Mouse (Mus musculus) cerebellum, adult 8-10 months (tissue): ENCODE results near the gene Wdr13.
"Not testable (repeated sequence)": the region's sequence is repeated elsewhere in the genome, so short reads cannot be mapped to it uniquely, and the experiment has no call there.

Experiments used
- DNase-seq: peaks from one replicate; pipeline ENCODE4 v3.0.0; 2022

The Wdr13 gene

GRCm38 (mm10) chrX:8102213-8102668 lies 30.5 kb downstream of the Wdr13 start:
- no peak for DNase-seq

GRCm38 (mm10) chrX:8101017-8101416 lies 31.7 kb downstream of the Wdr13 start:
- no peak for DNase-seq

DNA sequence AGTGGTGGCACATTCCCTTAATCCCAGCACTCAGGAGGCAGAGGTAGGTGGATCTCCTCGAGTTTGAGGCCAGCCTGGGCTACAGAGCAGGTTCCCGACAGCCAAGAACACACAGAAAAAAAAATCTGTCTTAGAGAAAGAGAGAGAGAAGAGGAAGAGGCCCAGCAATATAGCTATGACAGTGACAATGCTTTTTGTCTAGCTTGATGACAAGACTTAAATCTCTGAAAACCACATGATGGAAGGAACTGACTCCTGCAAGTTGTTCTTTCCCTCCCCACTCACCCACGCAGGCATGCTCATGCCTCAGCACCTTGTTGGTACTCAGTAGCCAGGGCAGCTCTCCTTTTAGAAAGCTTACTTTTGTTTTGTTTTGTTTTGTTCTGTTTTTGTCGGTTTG lies 33.3 kb downstream of the Wdr13 start:
- DNase-seq, result no peak

GRCm38 (mm10) chrX:8096787-8097242 lies 35.9 kb downstream of the Wdr13 start:
- DNase-seq, result peak; percentile 94

- peak; percentile 91 for DNase-seq
Measured at GRCm38 (mm10) chrX:8096068-8096786, 36.5 kb downstream of the Wdr13 start.

GRCm38 (mm10) chrX:8095546-8095945 lies 37.1 kb downstream of the Wdr13 start:
- DNase-seq, result peak; percentile 21

DNA sequence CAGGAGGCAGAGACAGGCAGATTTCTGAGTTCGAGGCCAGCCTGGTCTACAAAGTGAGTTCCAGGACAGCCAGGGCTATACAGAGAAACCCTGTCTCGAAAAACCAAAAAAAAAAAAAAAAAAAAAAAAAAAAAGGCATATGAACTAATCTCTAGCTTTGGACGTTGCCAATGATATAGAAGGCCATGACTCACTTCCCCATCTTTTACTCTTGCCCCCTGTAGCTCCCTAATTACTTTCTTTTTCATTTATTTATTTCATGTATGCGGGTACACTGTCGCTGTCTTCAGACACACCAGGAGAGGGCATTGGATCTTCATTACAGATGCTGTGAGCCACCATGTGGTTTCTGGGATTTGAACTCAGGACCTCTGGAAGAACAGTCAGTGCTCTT lies 41.7 kb downstream of the Wdr13 start:
- not testable (repeated sequence) for DNase-seq

DNA sequence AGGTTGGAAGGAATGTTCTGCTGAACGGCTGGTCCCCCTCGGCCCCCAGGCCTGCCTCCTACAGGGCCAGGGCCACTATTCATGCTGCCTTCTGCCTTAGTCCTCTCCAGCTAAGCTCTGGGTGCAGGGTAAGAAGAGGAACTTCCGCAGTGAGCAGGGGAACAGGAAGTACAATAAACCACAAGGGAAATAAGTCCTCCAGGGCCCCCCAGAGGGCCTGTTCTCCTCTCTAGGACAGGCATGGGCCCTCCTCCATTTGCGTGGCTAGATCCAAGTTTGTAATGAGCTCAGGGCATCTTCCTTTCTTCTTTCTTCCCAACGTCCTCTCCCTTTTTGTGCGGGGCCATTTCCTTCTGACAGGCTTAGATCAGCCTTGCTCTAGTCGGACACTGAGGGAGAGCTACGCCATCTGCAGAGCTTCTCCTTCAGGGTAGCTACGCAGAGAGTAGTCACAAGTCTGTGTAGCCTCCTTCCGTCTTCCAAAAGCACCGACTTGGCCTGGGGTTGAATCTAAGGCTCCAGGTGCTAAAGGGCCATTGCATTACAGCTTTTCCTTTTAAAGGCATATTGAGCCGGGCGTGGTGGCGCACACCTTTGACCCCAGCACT lies 42.2 kb downstream of the Wdr13 start, which contains the start of gene Was:
Gene Was (minus strand): TSS at position 153 of the 608 bp plus-strand sequence.
- no peak for DNase-seq

GRCm38 (mm10) chrX:8089746-8090145 lies 42.9 kb downstream of the Wdr13 start:
- no peak for DNase-seq

- DNase-seq, result no peak
Measured at GRCm38 (mm10) chrX:8085611-8086010, 47.1 kb downstream of the Wdr13 start.

DNA sequence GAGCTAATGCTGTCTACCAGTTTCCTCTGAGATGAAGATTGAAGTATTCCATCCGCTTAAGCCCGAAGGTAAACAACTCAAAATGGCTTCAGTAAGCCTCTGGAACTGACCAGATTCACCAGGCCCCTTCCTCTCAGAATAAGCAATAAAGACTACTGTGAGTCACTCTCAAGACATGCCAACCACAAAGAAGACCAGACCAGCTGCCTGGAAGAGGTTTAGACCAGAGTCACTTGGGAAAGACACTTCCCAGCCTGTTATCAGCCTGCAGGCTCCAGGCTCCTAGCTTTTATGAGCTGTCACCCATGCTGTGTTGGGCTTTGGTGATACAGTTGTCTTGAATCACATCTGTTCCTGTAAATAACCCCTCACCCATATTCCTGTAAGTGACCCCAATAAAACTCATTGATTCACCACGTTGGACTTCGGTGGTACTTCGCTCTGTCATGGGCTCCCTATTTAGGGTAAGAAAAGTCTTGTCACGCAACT lies 47.9 kb downstream of the Wdr13 start:
- no peak for DNase-seq

DNA sequence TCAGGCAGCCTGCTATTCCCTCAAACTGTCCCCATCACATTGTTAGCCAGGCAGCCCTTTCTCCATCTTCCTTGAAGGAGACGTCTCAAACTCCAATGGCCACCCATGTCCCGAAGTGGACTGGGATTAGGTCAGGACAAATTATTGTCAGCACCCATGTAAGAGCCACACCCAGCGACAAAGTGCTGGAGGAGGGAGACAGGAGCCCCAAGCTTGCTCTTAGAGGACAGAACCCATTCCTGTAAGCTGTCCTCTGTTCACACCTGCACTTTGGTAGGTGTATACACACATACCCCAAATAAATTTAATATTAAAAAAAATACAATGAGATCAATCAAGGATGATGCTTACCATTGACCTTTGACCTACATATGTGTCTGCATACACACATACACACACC lies 57.6 kb downstream of the Wdr13 start:
- DNase-seq, result no peak

- DNase-seq, result peak; percentile 86
Measured at GRCm38 (mm10) chrX:8074430-8075014, 58.2 kb downstream of the Wdr13 start, which contains the start of gene Suv39h1. Suv39h1 (minus strand) TSS chrX:8074760.

- peak; percentile 29 for DNase-seq
Measured at GRCm38 (mm10) chrX:8073881-8074429, 58.7 kb downstream of the Wdr13 start.
